Mouse (Mus musculus) spleen, adult 2 months (tissue): ENCODE measurements around the gene Cul4a.

Experiments used
- CTCF ChIP-seq: fragments of 200-500 bp; IDR thresholded peaks from 2 replicates; pipeline ENCODE4 v1.5.1; 2011; ENCODE audit warnings: mild to moderate bottlenecking, inconsistent platforms; ENCODE audit not compliant: insufficient read depth, insufficient read length, insufficient replicate concordance; ENCODE audit errors: extremely low read depth
- POLR2A ChIP-seq: fragments of 200-500 bp; IDR thresholded peaks from 2 replicates; pipeline ENCODE4 v1.6.1; 2011; ENCODE audit warnings: low read depth, low read length, inconsistent platforms

- TF ChIP-seq CTCF (no peak), POLR2A (no peak)
Observed at GRCm38 (mm10) chr8:13155358-13155757, 49.9 kb downstream of the Cul4a start.
